Mouse (Mus musculus) megakaryocyte progenitor cell, adult 5-6 weeks (primary cell): Measurements from ENCODE around the gene Piwil1. TPM values are rescaled to one million over a fixed set of nuclear protein-coding genes. Genes with fewer than 3 reads are reported as not detected.

Source experiments
- total RNA-seq, 2 experiments: library from RNA; stranded (forward) in 1 of 2; stranded (reverse) in 1 of 2; fragments of 157-497, 149-512 nt in 1 of 2; fragments of 200-1000 nt in 1 of 2; gene quantifications; 2 replicates each; pipeline versions ENCODE4 v1.2.3 to v1.2.4; 2015 to 2017

The Piwil1 gene
- total RNA-seq, 2 experiments from 2014 or later: not detected

Other genes starting within 250 kb of the Piwil1 start
- not detected in 2 replicates for gene Fzd10, start 101.7 kb upstream of the Piwil1 start, total RNA-seq (2015)
- gene Fzd10, start 101.7 kb upstream of the Piwil1 start, total RNA-seq (2017): not detected in 2 replicates